Mouse (Mus musculus) CD4-positive, CD25-positive, alpha-beta regulatory T cell, adult 2 months (primary cell): ENCODE data around the gene Rsph14.

Source experiments
- DNase-seq: peaks from one replicate; pipeline ENCODE4 v3.0.0-alpha.2; 2012; ENCODE audit warnings: low read depth, low spot score

Rsph14 gene

DNA sequence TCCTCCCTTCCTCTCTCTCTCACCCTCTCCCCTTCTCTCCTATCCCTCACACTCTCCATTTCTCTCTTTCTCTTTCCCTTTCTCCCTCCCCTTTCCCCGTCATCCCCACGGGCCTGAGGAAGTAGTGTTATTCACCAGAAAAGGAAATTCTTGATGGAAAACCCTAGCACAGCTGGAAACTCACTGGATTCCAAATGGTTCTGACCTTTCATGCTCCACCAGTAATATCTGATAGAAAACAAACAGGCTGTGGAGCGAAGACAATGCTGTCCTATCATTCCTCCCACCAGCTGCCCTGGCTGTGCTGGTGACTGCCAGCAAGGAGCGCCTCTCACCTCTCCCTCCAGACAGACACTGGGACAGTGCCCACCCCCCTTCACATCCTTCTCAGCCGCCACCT is 37.5 kb downstream of the Rsph14 start:
- no peak for DNase-seq

GRCm38 (mm10) chr10:74990584-74991322 is 41.6 kb downstream of the Rsph14 start:
- DNase-seq: no peak

GRCm38 (mm10) chr10:74989814-74990213 is 42.6 kb downstream of the Rsph14 start:
- peak; percentile 5 for DNase-seq

- peak; percentile 11 for DNase-seq
These were observed 44.5 kb downstream of the Rsph14 start for GRCm38 (mm10) chr10:74987698-74988470.

DNA sequence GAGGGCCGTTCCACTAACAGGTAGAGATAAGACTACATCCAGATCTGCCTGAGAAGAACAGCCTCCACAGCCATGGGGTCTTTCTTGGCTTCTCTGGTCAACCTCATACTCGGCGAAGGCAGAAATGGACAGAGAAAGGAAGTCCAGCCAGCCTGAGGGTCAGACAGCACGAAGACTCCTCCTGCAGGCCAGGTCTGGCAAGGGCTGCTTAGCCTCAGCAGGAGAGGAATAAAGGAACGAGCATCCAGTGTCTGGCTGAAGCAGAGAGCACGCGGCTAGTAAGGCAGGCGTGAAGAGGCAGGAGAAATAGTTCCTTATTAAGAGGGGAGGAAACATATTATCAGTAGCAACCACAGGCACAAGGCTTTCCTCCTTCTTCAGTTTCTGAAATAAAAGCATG is 49.2 kb downstream of the Rsph14 start:
- DNase-seq: no peak

- DNase-seq: no peak
These were observed 51.2 kb downstream of the Rsph14 start for GRCm38 (mm10) chr10:74981159-74981558.

DNA sequence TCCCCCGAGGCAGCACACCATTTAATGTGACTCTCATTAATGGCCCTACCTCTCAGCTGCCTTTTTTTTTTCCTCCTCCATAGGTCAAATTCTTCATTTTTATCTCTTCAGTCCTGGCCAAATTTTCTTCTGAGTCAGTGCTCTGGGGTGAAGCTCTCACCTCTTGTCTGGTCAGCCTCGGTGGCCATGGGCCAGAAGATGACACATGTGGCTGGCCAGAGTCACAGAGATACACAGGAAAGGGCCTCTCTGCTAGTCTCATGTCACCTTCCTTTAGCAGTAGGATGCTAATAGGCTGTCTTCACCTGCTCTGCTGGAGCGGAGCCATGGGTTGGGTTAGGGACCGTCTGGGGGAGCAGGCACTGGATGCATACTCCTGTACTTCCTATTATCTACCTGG is 54.3 kb downstream of the Rsph14 start:
- DNase-seq: no peak

GRCm38 (mm10) chr10:74976429-74976828 is 56.0 kb downstream of the Rsph14 start:
- no peak for DNase-seq

GRCm38 (mm10) chr10:74975626-74976025 is 56.8 kb downstream of the Rsph14 start:
- no peak for DNase-seq

- DNase-seq: no peak
These were observed 59.4 kb downstream of the Rsph14 start for GRCm38 (mm10) chr10:74973026-74973425.

DNA sequence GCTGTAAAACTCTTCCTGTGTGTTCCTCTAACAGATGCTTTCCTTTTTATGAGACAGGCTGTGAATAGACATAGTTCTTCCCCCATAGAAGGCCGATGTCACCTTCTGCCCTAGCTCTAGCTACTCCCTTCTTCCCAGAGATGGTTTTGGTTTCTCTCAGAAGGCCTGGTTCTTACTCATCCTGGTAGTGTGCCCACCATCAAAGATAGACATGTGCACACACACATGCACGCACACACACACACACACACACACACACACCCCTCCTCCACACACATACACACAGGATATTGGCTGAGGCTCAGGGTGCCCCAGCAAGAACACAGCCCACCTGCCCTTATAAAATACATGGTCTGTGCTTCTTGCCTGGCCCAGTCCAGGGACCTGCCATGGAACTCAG is 63.1 kb downstream of the Rsph14 start:
- DNase-seq: no peak

DNA sequence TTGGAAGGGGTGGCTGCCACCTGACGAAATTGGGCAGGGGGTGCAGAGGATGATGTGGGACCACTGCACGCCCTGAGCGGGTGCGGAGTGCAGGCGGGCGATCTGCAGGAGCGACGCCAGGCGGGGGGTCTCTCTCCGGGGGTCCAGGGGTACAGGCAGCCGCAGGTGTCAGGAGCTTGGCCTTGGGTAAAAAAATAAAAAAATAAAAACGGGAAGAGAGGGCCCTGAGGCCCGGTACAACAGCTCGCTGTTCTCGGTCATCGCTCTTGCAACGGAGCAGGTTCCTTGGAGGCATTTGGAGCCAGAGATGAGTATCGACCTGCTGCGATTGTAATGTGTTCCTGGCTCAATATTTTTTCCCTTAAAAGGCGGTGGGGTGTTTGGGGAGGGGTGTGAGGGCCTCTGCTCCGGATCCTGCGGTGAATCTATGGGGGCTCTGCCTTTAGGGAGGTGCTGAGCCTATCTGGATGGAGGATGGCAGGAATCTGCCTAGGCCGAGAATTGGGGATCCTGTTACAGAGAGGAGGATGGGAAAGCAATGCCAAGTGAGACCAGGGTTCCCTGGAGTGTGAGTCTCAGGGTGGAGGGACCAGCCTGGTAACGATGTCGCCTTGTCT is 64.6 kb downstream of the Rsph14 start:
- DNase-seq: no peak

- DNase-seq: peak; percentile 90
These were observed 65.4 kb downstream of the Rsph14 start, which contains the start of gene Gnaz for GRCm38 (mm10) chr10:74966850-74967451. Gene Gnaz (plus strand): TSS chr10:74967177.

DNA sequence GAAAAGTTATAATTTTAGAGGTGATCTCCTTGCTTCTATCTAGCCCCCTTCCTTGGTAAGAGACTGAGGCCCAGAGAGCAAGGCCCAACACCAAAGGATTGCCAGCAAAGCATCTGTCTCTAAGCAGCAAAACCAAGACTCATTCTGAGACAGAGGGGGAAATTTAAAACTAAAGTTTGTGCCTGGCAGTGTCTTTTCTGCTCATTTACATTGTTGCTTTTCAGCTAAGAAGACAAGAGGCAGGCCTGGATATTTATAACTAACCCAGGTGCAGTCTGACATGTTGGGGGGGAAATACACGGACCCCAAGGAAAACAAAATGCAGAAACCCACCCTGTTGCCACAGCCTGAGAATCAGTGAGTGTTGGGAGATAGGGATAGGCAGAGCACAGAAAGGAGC is 68.0 kb downstream of the Rsph14 start:
- DNase-seq: no peak

DNA sequence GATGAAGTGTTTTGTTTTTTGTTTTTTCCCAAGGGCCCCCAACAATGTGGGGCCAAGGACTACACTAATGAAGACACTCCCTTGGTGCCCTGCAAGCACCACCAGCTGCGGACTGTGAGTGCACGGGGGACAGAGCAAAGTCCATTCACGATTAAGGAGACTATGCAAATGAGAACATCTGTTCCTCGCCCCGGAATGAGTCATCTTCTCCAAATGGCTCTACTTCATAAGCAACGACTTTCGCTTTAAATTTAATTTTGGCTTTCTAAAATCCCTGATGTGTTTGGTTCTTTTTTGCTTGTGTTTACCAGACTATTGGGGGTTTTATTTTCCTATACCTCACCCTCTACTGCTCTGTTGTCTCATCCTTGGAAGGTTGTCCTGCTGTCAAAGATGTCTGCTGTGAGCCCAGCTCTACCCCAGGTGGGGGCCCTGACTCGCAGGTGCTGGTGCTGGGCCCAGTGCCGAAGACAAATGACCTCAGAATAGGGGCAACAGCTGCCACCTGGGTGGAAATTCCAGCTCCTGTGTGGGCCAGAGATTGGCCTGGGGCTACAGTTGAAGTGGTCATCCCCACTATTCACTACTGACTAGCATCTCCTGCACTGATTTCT is 79.4 kb downstream of the Rsph14 start:
- no peak for DNase-seq

DNA sequence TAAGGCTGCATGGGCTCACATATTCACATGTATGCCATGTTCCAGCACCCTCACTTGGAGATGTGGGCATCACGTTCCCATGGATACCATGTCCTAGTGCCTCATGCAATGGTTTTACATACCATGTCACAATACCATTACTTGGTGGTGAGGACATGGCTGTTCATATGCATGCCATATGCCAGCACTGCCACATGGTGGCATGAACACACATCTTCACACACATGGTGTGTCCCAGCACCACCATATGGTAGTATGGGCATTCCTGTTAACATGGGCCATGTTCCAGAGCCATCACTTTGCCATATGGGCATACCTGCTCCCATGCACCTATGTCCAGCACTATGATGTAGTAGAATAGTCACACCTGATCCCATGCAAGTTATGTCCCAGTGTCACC is 91.6 kb downstream of the Rsph14 start:
- DNase-seq: no peak

DNA sequence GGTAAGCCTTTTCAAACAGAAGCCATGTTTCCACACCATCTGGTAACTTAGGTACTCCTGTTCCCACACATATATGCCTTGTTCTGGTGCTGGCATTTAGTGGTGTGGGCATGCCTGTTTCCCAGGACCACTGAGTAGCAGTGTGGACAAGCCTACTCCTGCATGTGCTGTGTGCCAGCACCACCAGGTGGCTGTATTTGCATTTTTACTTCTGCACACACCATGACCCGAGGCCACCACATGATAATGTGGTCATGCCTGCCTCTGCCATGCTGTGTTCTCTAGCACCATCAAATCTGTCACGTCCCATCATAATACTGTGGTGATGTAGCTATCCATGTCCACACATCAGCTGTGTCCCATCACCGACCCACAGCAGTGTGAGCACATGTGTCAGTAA is 93.1 kb downstream of the Rsph14 start:
- no peak for DNase-seq

DNA sequence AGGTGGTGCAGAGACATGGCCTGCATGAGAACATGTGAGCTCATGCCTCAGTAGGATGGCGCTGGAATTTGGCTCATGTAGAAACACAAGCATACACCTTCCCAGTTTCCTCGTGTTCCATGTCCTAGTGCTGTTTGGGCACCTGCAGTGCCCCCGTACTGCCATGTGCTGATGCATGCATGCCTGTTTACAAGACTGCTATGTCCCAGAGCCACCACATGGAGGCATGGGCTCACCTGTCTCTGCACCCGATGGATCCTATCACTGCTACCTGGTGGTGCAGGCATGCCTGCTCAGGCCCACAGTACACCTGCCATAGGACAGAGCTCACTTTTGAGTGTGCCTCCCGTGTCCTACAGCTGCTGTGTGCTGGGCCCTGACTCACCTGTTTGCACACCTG is 94.0 kb downstream of the Rsph14 start:
- no peak for DNase-seq

GRCm38 (mm10) chr10:74937003-74937790 is 95.2 kb downstream of the Rsph14 start:
- peak; percentile 45 for DNase-seq

DNA sequence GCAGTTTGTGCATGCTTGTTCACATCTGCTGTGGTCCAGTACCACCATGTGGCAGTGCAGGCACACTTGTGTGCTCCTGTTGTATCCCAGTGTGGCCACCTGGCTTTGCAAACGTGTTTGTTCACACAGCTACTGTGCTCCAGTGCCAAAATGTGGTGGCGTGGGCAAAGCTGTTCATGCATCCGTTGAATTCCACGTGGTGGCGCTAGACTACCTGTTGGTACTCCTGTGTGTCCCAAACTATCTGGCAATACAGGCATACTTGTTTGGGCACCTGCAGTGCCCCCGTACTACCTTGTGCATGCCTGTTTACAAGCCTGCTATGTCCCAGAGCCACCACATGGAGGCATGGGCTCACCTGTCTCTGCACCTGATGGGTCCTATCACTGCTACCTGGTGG is 97.4 kb downstream of the Rsph14 start:
- DNase-seq: peak; percentile 43

DNA sequence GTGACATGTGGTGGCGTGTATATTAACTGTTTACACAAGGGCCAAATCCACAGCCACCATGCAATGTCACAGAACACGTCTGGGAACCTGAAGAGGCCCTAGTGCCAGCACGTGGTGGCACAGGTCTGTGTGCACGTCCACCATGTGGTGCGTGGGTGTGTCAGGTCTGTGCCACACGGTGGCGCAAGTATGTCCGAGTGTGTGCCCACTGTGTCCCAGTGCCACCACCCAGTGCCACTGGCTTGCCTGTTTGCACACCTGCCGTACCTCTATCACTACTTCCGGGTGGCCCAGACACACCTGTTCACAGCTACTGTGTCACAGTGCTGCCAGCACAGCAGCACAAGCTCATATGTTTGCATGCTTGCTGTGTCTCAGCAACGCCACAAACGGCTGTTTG is 97.9 kb downstream of the Rsph14 start:
- no peak for DNase-seq
